Mouse (Mus musculus) limb, embryonic 13.5 days (tissue): ENCODE data around the gene Galnt3. TPM values are rescaled to one million over a fixed set of nuclear protein-coding genes. Genes with fewer than 3 reads are reported as not detected.
A peak's percentile ranks its signal among the peaks of the same experiment; 100 is the strongest.

ENCODE experiments used
- ATAC-seq: fragments of 200-750 bp; cut with Nextera tagmentation; 2 replicates; pipeline ENCODE4 v1.8.0; 2017; ENCODE audit warnings: low read depth, moderate number of reproducible peaks, moderate TSS enrichment; ENCODE audit not compliant: low FRiP score
- H3K27ac ChIP-seq: fragments of 300-500 bp; sonication (generic); 2 replicates; pipeline ENCODE4 v1.5.1; 2015; ENCODE audit warnings: inconsistent platforms, mild to moderate bottlenecking, moderate library complexity
- H3K27me3 ChIP-seq: fragments of 300-500 bp; sonication (generic); 2 replicates; pipeline ENCODE4 v1.6.1; 2015; ENCODE audit warnings: mild to moderate bottlenecking, inconsistent platforms
- H3K36me3 ChIP-seq: fragments of 300-500 bp; sonication (generic); 2 replicates; pipeline ENCODE4 v1.6.1; 2015; ENCODE audit warnings: inconsistent platforms, mild to moderate bottlenecking, moderate library complexity
- H3K4me1 ChIP-seq: fragments of 300-500 bp; sonication (generic); 2 replicates; pipeline ENCODE4 v1.6.1; 2015; ENCODE audit warnings: inconsistent platforms
- H3K4me2 ChIP-seq: fragments of 300-500 bp; sonication (generic); replicated peaks from 2 replicates; pipeline ENCODE4 v1.6.1; 2015; ENCODE audit warnings: inconsistent platforms, mild to moderate bottlenecking, moderate library complexity
- H3K4me3 ChIP-seq: fragments of 300-500 bp; sonication (generic); 2 replicates; pipeline ENCODE4 v1.5.1; 2015; ENCODE audit warnings: moderate library complexity, mild to moderate bottlenecking, inconsistent platforms
- H3K9ac ChIP-seq: fragments of 300-500 bp; sonication (generic); 2 replicates; pipeline ENCODE4 v1.6.1; 2015; ENCODE audit warnings: mild to moderate bottlenecking, inconsistent platforms
- H3K9me3 ChIP-seq: fragments of 300-500 bp; sonication (generic); 2 replicates; pipeline ENCODE4 v1.6.1; 2016; ENCODE audit warnings: inconsistent platforms
- WGBS: fragments of 180-500 bp; shearing (Covaris S2); methylation state at CpG from one replicate; pipeline ENCODE4 v1.1.7; 2015; 5-methylcytosine and 5-hydroxymethylcytosine counted together
- polyA plus RNA-seq: library from polyadenylated mRNA; unstranded; fragments of >200 nt; fragmentation: Nextera tagmentation; extraction: Ambion mirVana; gene quantifications from 2 replicates; pipeline ENCODE4 v1.2.1, GENCODE M21; 2015

Galnt3 gene
- polyA plus RNA-seq, 1 experiment from 2014 or later, result 2.2 TPM

GRCm38 (mm10) chr2:66101686-66102304 lies 23.0 kb downstream of the Galnt3 start:
- Histone ChIP-seq H3K9ac (no peak overlapping the region), H3K9me3 (no peaks in the 10 kb centered on the region), H3K4me2 (no peak overlapping the region), H3K27me3 (no peaks in the 10 kb centered on the region), H3K36me3 (no peaks in the 10 kb centered on the region), H3K4me3 (no peak overlapping the region), H3K27ac (no peak overlapping the region), H3K4me1 (0 out of 2 replicates have a peak, but pooled peaks cover 7% of the 10 kb centered on the region)
- no peak for ATAC-seq
- 92% methylated on average over 9 of the region's 9 CpGs for WGBS

GRCm38 (mm10) chr2:66100671-66101351 lies 24.0 kb downstream of the Galnt3 start:
- Histone ChIP-seq H3K4me1 (0 out of 2 replicates have a peak, but pooled peaks cover 7% of the 10 kb centered on the region), H3K9ac (no peak overlapping the region), H3K9me3 (no peaks in the 10 kb centered on the region), H3K27me3 (no peaks in the 10 kb centered on the region), H3K36me3 (no peaks in the 10 kb centered on the region), H3K4me2 (no peak overlapping the region), H3K27ac (no peak overlapping the region), H3K4me3 (no peak overlapping the region)
- WGBS, result 53% methylated on average over 17 of the region's 17 CpGs
- ATAC-seq, result no peak

GRCm38 (mm10) chr2:66100239-66100638 lies 24.6 kb downstream of the Galnt3 start:
- no peak overlapping the region for H3K4me3 ChIP-seq
- no peaks in the 10 kb centered on the region for H3K27me3 ChIP-seq
- no peak overlapping the region for H3K27ac ChIP-seq
- 0 out of 2 replicates have a peak, but pooled peaks cover 7% of the 10 kb centered on the region for H3K4me1 ChIP-seq
- ATAC-seq, result no peak
- WGBS, result 67% methylated on average over 7 of the region's 7 CpGs
- no peak overlapping the region for H3K9ac ChIP-seq
- no peaks in the 10 kb centered on the region for H3K9me3 ChIP-seq
- no peak overlapping the region for H3K4me2 ChIP-seq
- H3K36me3 ChIP-seq, result no peaks in the 10 kb centered on the region

GRCm38 (mm10) chr2:66094622-66095181 lies 30.1 kb downstream of the Galnt3 start:
- H3K27ac ChIP-seq, result peak overlapping the region; percentile 69; the same call in 1 of the 2 replicates
- WGBS, result 33% methylated on average over 4 of the region's 4 CpGs
- H3K9me3 ChIP-seq, result no peaks in the 10 kb centered on the region
- H3K27me3 ChIP-seq, result no peaks in the 10 kb centered on the region
- no peak overlapping the region for H3K9ac ChIP-seq
- peaks cover 35% of the 10 kb centered on the region for H3K4me1 ChIP-seq
- no peaks in the 10 kb centered on the region for H3K36me3 ChIP-seq
- peak; percentile 74; the same call in 1 of the 2 replicates for ATAC-seq
- H3K4me2 ChIP-seq, result no peak overlapping the region
- H3K4me3 ChIP-seq, result no peak overlapping the region

GRCm38 (mm10) chr2:66091296-66091695 lies 33.5 kb downstream of the Galnt3 start:
- no peaks in the 10 kb centered on the region for H3K9me3 ChIP-seq
- ATAC-seq, result no peak
- H3K9ac ChIP-seq, result no peak overlapping the region
- H3K4me3 ChIP-seq, result no peak overlapping the region
- WGBS, result 30% methylated on average over 5 of the region's 5 CpGs
- H3K4me1 ChIP-seq, result peaks cover 29% of the 10 kb centered on the region
- H3K4me2 ChIP-seq, result no peak overlapping the region
- H3K36me3 ChIP-seq, result no peaks in the 10 kb centered on the region
- no peaks in the 10 kb centered on the region for H3K27me3 ChIP-seq
- H3K27ac ChIP-seq, result no peak overlapping the region

- no peak for ATAC-seq
- H3K4me2 ChIP-seq, result no peak overlapping the region
- no peak overlapping the region for H3K4me3 ChIP-seq
- no peaks in the 10 kb centered on the region for H3K9me3 ChIP-seq
- no peaks in the 10 kb centered on the region for H3K4me1 ChIP-seq
- no peak overlapping the region for H3K9ac ChIP-seq
- no peaks in the 10 kb centered on the region for H3K36me3 ChIP-seq
- no peaks in the 10 kb centered on the region for H3K27me3 ChIP-seq
- no peak overlapping the region for H3K27ac ChIP-seq
- WGBS, result 67% methylated on average over 4 of the region's 4 CpGs
These were observed 42.9 kb downstream of the Galnt3 start for GRCm38 (mm10) chr2:66081876-66082275.

GRCm38 (mm10) chr2:66080731-66081130 lies 44.1 kb downstream of the Galnt3 start:
- Histone ChIP-seq H3K9me3 (no peaks in the 10 kb centered on the region), H3K27me3 (no peaks in the 10 kb centered on the region), H3K4me3 (no peak overlapping the region), H3K9ac (no peak overlapping the region), H3K36me3 (no peaks in the 10 kb centered on the region), H3K4me2 (no peak overlapping the region), H3K4me1 (no peaks in the 10 kb centered on the region), H3K27ac (no peak overlapping the region)
- WGBS, result 94% methylated on average over 2 of the region's 2 CpGs
- ATAC-seq, result no peak

GRCm38 (mm10) chr2:66069454-66069853 lies 55.3 kb downstream of the Galnt3 start:
- Histone ChIP-seq H3K36me3 (no peaks in the 10 kb centered on the region), H3K9ac (no peak overlapping the region), H3K4me3 (no peak overlapping the region), H3K27ac (no peak overlapping the region), H3K4me2 (no peak overlapping the region), H3K9me3 (no peaks in the 10 kb centered on the region), H3K27me3 (no peaks in the 10 kb centered on the region), H3K4me1 (no peaks in the 10 kb centered on the region)
- no peak for ATAC-seq
- WGBS, result 29% methylated on average over 6 of the region's 6 CpGs

GRCm38 (mm10) chr2:66063291-66063690 lies 61.5 kb downstream of the Galnt3 start:
- Histone ChIP-seq H3K9ac (no peak overlapping the region), H3K27ac (no peak overlapping the region), H3K27me3 (no peaks in the 10 kb centered on the region), H3K36me3 (no peaks in the 10 kb centered on the region), H3K4me3 (no peak overlapping the region), H3K9me3 (no peaks in the 10 kb centered on the region), H3K4me2 (no peak overlapping the region), H3K4me1 (no peaks in the 10 kb centered on the region)
- 91% methylated on average over 10 of the region's 10 CpGs for WGBS
- ATAC-seq, result no peak

- no peak overlapping the region for H3K4me2 ChIP-seq
- 86% methylated on average over 12 of the region's 12 CpGs for WGBS
- H3K9ac ChIP-seq, result no peak overlapping the region
- no peaks in the 10 kb centered on the region for H3K36me3 ChIP-seq
- no peaks in the 10 kb centered on the region for H3K27me3 ChIP-seq
- ATAC-seq, result no peak
- no peaks in the 10 kb centered on the region for H3K9me3 ChIP-seq
- no peak overlapping the region for H3K27ac ChIP-seq
- H3K4me3 ChIP-seq, result no peak overlapping the region
- 0 out of 2 replicates have a peak, but pooled peaks cover 2% of the 10 kb centered on the region for H3K4me1 ChIP-seq
These were observed 80.2 kb downstream of the Galnt3 start for GRCm38 (mm10) chr2:66044405-66045089.

GRCm38 (mm10) chr2:66043441-66044404 lies 81.1 kb downstream of the Galnt3 start:
- Histone ChIP-seq H3K4me2 (no peak overlapping the region), H3K27ac (no peak overlapping the region), H3K4me3 (no peak overlapping the region), H3K36me3 (no peaks in the 10 kb centered on the region), H3K27me3 (no peaks in the 10 kb centered on the region), H3K4me1 (0 out of 2 replicates have a peak, but pooled peaks cover 2% of the 10 kb centered on the region), H3K9ac (no peak overlapping the region), H3K9me3 (no peaks in the 10 kb centered on the region)
- no peak for ATAC-seq
- WGBS, result 63% methylated on average over 17 of the region's 17 CpGs
